Mouse (Mus musculus) layer of hippocampus, postnatal 36 days (tissue): ENCODE data around the gene Chd8. TPM values are rescaled to one million over a fixed set of nuclear protein-coding genes. Genes with fewer than 3 reads are reported as not detected.
A peak's percentile ranks its signal among the peaks of the same experiment; 100 is the strongest.
"Not testable (repeated sequence)": the region's sequence is repeated elsewhere in the genome, so short reads cannot be mapped to it uniquely, and the experiment has no call there.

Experiments used
- DNase-seq, 2 experiments: peaks; one replicate each; pipeline ENCODE4 v3.0.0; 2022
- total RNA-seq, 2 experiments: library from RNA; stranded (reverse); gene quantifications; 2 replicates each; pipeline ENCODE4 v1.2.3; 2021

Gene Chd8
- 100 to 1,000 TPM; 123 to 143 TPM for total RNA-seq

DNA sequence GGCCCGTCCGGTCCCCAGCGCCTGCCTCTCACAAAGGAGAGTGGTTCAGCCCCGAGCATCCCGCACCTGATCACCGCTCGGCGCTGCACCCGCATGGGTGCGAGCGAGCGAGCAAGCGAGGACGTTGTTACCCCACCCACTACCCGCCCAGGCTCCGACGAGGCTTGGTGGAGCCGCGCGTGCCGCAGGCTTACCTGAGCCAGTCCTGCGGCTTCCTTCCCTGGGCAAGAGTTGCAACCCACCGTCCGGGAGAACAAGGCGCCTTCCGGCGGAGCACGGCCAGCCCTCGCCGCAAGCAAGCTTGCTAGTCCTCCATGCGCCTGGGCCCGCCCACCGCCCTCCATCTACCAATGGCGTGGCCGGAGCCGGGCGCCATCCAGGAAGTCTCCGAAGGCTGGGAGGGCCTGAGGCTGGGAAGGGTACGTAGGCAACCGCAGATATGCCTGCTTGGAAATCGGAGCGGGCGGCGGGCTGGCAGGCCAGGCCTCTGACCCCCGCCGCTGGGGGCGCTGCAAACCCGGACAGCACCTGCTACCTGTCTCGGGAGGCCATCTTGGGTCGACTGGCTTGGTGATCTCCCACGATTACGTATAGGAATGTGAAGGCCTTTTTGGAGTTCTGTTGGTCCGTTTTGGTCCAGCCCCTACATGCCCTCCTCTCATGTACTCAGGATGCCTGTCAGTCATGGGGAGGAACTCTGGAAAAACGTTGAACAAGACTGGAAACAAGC, at the start of gene Chd8:
Gene Chd8, minus strand, starts transcription at position 297 of the 730 bp plus-strand sequence.
- DNase-seq: peak; percentile 98 to 99

DNA sequence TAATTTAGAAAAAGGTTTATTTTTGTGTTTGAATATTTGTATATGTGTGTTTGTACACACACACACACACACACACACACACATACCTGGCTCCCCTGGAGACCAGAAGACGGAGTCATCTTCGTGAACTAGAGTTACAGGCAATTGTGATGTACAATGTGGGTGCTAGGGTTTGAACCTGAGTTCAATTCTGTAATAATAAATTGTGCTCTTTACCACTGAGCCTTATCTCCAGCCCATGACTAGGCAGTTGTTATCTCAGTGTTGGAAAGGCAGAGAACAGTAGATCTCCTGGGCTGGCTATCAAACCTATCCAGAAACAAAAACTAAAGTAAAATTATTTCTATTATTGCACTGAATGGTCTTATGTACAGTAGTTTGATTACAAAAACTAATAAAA, 48.5 kb upstream of the Chd8 start:
- DNase-seq: no peak

DNA sequence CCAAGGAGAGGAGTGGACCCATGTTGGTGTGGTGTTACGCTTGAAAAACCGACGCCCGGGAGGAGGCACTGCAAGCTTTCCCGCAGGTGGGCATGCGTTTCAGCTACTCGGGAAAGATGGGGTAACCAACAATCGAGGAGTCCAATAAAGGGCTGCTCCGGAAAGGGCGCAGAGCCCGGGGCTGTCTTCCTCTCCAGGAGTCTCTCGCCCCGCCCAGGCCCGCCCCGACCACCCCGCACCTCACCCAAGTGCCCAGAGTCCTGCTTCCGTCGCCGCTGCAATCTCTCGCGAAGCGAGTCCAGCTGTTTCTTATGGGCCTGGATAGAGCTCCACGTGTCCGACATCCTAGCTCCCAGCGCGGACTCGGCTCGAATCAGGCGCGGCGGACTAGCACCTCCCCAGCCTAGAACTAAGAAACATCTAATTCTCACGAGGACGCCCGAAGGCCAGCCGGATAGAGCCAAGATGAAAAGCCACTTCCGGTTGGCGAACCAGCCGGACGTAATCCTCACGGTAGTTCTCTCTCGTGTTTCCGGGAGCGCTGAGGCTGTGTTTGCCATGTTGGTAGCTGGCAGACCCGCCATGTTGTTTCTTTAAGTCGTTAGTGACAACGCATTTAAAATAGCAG, 47.2 kb upstream of the Chd8 start, which contains the start of gene Mettl3:
Gene Mettl3, minus strand, starts transcription at position 485 of the 628 bp plus-strand sequence.
- peak; percentile 84 to 88 for DNase-seq

DNA sequence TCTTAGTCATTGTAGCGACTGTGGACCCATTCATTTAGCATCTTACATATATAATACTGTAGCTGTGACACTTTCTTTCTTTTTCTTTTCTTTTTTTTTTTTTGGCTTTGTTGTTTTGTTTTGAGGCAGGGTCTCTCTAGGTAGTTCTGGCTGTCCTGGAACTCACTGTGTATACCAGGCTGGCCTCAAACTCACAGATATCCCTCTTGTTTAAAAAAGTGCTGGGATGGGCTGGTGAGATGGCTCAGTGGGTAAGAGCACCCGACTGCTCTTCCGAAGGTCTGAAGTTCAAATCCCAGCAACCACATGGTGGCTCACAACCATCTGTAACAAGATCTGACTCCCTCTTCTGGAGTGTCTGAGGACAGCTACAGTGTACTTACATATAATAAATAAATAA, 45.9 kb upstream of the Chd8 start:
- DNase-seq: not testable (repeated sequence)

DNA sequence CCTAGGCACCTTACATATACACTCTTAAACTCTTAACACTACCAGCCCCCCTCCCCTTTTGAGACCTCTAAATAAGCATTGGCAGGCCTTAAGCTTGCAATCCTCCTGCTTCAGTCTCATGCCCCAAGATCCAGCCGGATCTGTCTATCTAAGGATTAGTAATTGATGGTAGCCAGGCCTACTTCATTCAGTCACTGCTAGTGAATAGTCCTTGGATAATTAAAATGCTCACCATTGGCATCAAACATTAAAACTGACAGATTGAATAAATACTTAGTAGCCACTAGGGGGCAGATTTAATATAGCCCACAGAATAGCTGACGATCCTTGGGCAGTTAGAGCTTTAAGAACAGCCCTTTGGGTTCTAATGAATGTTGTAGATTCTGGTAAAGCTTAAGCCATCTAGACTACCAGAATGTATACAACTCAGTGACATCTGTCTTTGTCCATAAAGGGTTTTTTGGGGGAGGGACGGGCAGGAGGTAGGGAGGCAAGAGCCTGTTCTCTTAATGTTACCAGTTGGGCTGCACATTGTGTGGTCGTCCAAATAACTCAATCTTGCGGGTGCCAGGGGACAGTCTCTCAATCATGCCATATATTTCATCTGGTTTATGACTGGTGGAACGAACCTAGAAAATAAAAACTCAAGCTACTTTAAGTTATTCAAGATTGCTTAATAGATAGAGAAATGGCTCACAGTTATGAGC, 38.1 kb upstream of the Chd8 start:
- DNase-seq: no peak

DNA sequence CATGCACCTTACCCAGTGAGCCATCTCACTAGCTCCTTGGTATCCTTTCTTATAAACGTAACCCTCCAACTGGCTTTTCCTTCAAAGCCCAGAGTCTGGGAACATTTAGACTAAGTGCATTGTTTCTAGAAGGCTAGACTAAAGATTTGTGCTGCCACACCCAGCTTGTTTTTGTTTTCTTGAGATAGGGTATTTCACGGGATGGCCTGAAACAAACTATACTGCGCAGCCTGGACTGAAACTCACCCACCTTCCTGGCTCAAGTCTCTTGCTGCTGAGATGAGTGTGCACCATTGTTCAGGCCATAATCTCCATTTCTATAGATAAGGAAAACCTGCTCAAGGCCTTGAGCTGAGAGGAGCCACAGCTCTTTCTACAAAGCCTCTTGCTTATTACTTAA, 26.6 kb upstream of the Chd8 start:
- no peak for DNase-seq

DNA sequence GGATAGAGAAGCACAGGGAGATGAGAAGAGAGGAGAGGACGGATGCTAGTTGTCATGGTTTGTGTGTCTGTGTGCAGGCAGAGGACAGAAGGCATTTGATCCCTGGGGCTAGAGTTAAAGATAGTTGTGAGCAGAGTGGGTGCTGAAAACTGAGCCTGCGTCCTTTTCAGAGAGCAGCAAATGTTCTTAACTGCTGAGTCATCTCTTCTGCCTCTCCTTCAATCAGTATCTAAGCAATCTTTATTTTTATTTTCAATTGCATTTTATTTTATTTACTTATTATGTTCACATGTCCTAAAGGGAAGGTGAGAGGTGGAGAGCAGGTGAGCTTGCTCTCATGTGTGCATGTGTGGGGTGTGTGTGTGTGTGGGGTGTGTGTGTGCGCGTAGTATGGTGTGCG, 26.0 kb upstream of the Chd8 start:
- DNase-seq: no peak

DNA sequence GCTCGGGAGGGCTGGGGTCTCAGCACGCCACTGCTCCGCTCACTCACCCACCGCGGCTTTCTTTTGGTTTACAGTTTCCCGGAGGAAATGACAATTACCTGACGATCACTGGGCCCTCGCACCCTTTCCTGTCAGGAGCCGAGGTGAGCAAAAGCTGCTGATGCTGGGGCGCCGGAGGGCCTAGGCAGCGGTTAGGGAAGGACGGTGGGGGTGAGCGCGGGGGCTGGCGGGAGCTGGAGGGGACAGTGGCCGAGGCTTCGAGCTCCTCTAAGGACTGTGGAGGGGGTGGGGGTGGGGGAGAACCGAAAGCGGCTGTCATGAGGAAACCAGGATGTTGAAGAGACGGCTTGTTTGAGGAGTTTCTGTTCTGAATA, 22.2 kb upstream of the Chd8 start:
- DNase-seq: no peak

DNA sequence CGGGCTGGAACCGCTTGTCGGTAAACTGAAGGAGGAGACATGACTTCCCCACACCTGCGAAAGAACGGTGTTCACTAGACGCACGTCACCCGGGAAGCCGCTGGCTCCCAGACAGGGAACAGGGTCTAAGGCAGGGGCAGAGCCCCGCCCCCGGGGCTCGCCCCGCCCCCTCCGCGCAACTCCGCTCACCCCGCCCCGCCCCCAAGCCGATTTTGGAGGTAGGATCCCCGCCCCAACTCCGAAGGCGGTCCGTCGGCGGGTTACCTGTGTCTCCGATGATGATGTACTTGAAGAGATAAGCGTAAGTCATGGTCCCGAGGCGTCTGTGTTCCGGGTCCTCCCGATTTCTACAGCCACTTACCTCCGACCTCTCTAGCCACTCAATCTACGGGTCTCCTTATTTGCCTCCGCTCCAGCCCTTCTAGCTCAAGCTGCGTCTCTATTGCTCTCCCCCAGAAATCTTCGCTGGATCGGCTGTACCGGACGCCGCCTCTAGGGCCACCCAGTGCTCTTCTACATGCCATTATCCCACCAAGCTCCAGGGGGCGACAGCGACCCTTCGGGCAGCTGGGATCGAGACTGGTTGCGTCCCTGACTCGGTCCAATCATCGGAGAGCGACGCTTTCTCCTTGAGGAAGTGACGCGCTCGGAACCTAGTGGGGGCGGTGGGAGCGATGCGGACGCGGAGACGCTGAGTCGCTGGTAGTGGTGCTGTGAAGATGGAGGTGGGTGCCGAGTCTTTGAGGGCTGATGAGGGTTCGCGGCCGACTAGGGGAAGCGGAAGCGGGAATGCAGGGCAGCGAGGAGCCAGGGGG, 21.6 kb upstream of the Chd8 start, which contains the start of the genes Tox4 and Rab2b:
Gene Tox4, plus strand, starts transcription at position 215 of the 815 bp plus-strand sequence.
Gene Rab2b, minus strand, starts transcription at position 614 of the 815 bp plus-strand sequence.
- DNase-seq: peak; percentile 99 to 100

DNA sequence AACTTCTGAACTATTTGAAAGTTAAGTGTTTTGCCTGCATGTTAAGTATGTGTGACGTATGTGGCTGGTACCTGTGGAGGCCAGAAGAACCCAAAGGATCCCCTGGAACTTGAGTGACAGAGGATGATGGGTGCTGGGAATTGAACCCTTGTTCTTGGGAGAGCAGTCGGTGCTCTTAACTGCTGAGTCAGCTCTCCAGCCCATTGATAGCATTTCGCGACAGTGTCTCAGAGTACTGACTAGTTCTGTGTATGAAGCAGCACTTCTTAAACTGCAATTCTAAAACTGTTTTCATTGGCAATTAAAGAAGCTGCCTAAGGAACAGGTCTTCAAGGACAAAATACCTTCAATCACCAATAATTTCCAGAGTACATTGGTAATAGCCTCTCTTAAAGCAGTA, 19.6 kb upstream of the Chd8 start:
- DNase-seq: no peak

DNA sequence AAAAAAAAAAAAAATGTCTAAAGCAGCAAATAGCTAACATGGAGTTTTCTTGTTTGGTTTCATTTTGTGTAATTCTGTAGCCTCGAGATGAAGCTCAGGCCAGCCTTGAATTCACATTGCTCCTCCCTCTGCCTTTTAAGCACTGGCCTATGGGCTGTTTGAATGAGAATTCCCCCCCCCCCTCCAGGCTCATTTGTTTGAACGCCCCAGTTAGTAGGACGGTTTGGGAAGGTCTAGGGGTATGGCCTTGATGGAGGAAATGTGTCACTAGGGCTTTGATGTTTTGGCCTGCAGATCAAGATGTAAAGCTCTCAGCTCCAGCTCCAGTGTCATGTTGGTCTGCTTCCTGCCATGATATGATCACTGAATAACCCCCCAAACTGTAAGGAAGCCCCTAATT, 15.2 kb upstream of the Chd8 start:
- DNase-seq: no peak

DNA sequence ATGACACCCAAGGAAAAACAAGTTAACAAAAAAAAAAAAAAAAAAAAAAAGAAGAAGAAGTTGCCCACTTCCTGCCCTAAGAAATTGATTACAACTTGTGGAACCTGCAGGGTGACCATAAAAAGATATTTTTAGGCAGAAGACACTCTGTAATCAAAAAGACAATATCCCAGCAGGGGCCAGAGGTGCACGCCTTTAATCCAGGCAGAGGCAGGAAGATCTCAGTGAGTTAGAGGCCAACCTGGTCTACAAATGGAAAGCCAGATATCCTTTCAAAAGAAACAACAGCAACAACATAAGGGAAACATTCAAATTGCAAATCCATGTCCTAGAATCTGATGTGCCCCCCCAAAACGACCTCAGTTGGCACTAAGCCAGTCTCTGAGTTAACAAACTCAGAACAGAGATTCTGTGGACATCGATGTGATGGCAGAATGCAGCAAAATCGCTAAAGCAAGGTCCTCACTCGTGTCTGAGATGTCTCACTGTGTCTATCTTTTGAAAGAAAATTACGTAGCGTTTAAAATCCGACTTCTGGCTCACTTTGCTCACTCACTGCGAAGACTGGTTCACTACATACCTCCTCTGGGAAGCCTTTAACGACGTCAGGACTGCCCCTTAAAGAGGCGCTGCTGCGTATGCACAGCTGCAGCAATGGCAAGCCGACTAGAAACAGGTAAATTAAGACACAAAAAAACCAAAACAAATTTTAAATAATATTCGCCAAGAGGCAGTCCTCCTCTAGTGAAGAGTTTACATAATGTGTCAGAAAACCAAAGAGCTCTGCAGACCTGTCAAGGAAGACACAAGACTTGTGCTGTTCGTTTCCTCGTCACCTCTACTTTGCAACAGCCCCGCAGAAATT, 1.0 kb downstream of the Chd8 start:
- peak in 1 of 2 experiments; percentile 8 for DNase-seq

DNA sequence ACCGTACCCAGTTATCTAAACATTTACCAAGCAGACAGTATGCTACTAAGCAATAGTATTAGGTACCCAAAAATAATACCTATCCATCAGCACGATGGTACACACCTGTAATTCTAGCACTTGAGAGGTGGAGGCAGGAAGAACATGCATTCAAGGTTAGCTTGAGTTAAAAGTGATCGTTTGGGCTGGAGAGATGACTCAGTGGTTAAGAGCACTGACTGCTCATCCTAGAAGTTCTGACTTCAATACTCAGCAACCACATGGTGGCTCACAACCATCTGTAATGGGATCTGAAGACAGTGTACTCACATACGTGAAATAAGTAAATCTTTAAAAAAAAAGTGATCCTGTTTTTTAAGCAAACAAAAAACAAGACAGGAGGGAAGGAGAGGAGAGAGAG, 11.5 kb downstream of the Chd8 start:
- DNase-seq: no peak

DNA sequence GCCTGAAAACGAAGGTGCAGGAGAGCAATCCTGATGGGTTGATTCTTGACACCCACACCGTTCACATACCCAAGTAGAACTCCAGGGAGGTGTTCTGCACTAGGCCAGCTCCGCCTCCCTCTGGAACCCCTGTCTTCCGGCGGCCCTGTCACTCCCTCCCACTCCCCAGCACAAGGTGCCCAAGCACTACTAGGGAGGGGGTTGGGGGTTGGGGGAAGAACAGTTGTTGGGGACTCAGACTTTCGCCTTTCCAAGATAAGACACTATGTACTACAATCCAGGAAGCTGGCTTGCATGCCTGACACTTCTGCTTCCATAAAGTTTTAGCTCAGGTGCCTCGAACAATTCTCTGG, 12.9 kb downstream of the Chd8 start:
- no peak for DNase-seq

DNA sequence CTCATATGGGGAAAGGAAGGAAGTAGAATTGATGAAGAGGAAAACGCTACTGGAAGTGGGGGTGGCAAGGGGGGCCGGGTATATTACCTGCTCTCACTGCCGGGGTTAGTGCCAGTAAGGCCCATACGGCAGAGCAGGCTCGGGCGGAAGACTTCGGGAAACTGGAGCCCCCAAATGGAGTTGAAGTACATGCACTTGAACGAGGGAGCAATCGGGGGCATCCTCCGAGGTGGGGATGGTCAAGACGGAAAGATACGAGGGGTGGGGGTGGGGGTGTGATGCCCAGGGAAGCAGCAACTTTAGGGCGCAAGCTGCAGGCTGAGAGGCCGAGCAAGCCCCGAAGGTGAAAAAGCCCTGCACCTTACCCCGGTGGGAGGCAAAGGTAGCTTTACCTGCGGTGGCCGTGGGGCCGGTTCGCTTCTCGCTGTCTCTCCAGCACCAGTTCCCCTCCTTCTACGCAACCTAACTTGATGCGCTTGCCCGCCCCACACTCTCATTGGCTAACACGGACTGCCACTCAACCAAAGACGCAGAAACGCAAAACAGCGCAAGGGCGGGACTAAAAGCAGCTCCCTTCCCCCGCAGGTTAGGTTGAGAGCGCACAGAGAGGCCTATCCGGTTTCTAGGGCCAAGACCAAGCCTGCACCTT, 13.4 kb downstream of the Chd8 start:
- DNase-seq: peak; percentile 98 to 99

DNA sequence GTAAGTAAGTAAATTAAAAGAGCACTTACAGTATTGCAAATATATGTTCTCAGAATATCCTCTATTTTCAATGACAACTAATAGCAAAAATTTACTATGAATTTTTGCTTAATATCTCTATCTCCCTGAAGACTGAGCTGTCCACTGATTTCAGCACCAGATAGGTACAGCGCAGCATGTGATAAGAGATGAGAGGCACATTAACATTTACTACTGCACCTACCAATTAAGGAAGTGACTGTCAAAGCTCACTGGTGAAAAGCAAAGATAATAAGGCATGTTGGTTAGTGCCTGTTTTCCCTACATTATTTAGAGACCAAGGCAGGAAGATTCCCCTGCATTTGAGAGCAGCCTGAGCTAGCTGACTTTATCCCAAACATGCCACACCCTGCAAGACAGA, 21.4 kb downstream of the Chd8 start:
- DNase-seq: no peak

DNA sequence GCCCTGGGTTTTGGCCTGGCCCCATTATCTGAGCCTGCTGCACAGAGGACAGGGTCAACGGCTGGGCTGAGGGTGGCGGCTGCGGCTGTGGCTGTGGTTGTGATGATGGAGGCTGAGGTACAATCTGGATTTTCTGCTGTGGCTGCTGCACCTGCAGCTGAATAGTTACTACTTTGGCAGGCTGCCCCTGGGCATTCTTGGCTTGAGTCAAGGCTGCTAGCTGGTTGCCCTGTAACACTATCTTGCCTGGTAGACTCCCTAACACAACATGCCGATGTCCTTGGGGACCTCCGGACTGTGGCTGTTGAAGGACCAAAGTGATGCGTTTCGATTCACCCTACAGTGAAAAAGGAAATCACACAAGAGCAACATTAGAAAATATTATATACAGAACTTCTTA, 22.4 kb downstream of the Chd8 start:
- no peak for DNase-seq

DNA sequence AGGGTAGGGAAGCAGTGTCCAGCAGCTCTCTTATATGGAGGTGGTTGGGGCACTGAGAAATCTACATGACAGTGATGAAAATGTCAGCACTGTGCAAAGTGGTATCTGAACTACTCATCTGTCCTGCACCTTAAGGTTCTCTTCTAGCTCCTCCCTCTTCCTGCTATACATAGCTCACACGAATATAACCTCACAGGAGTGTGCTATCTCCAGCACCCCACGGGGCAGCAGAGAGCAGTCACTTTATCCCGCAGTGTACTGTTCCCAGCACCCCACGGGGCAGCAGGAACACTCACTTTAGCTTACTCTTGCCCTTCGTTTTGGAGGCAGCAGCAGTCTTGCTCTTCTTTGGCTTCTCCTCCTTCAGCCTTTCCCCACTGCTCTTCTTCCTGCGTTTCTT, 25.3 kb downstream of the Chd8 start:
- DNase-seq: no peak

DNA sequence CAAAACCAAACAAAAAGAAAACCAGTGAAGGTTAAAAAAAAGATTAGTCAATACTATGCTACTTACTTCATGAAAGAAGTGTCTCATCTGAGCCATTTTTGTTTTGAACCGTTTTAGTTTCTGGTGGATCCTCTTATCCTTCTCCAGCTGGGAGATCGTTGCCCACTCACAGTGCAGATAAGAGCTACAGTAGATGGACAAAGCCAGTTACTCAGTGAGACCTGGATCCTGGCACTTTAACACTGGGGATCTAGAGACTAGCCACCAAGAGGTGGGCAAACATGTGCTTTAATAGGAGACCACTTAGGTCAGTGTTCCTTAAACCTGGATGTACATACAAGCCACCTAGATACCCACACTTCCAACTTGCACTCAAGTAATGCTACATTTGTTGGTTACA, 31.6 kb downstream of the Chd8 start:
- no peak for DNase-seq

DNA sequence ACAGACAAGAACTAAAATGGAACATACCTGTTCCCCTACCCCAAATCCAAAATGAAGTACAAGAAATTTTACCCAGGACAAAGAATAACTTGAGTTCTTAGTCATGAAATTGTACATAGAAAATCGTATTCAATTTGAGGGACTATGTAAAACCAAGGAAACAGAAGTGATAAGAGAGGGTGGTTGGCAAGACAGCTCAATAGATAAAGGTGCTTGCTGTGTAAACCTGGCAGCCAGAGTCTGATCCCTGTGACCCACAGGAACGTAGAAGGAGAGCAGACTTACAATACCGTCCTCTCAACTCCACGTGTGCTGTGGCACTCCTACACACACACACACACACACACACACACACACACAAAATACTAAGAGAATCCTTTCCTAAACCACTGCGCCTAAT, 40.3 kb downstream of the Chd8 start:
- DNase-seq: no peak

DNA sequence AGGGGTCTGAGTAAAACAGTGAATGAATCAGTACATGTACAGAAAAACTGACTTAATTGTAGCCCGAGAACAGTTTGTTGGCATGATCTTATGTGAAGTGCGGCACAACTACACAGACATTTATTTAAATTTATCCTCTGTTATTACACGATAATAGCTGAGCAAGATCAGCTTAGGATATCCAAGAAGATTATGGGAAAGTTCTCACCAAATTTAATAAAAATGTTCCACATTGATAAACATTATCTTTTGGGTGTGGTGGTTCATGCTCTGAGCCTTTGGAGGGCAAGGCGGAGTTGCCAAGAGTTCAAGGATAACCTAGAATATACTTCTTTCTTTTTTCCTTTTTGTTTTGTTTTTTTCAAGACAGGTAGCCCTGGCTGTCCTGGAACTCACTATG, 58.2 kb downstream of the Chd8 start:
- DNase-seq: no peak
